Mouse (Mus musculus) erythroblast, embryonic 14.5 days (primary cell): ENCODE data around the gene Avp.

ENCODE experiments used
- GATA1 ChIP-seq: IDR thresholded peaks from 2 replicates; pipeline ENCODE4 v1.6.1; 2012; ENCODE audit warnings: low read length, inconsistent platforms, mixed read lengths
- TAL1 ChIP-seq: IDR thresholded peaks from 3 replicates; pipeline ENCODE4 v1.6.1; 2012; ENCODE audit warnings: low read length, inconsistent platforms, mixed read lengths

GRCm38 (mm10) chr2:130618972-130619371 is 36.6 kb upstream of the Avp start:
- TF ChIP-seq GATA1, result no peak
- TF ChIP-seq TAL1, result no peak
